In the genomic region with DNA sequence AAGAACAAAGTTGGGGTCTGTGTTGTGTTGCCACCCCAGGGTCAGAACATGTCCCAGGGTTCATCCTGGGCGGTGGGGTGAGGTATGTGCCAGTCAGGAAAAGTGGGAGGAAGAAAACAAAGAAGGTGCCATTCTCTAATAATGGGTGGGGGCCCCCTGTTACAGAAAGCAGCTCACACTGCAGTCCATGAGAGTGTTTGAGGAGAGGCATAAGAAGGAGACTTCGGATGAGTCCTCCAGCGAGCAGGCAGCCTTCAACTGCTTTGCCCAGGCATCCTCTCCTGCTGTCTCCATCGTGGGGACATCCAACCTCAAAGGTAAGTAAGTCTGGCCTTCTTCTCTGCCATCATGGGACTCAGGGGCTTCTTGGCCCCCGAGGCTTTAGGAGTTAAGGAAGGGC, we compare ENCODE assay signal across 19 mouse cellular contexts. TPM values are rescaled to one million over a fixed set of nuclear protein-coding genes. Genes with fewer than 3 reads are reported as not detected.
DNase-seq lines count a peak whose midpoint lies in the region; ATAC-seq and TF ChIP-seq lines count a peak whose summit lies in the region.
"Had no signal": no experiment of that assay in that cellular context is flagged by ENCODE, and none has a peak within 500 bp of the region (broad histone marks: within the 10 kb centered on the region; RNA-seq: fewer than 3 reads in every experiment).

No protein-coding gene starts in this region.

- no peak overlapping the region for H3K27ac ChIP-seq in heart, embryonic 12.5 days (ENCODE audit: poor library complexity, severe bottlenecking)
- H3K27ac ChIP-seq in heart, adult 2 months: no peak overlapping the region
- H3K27ac ChIP-seq in lung, postnatal 0 days (ENCODE audit: low read length): no peak overlapping the region
- H3K27ac ChIP-seq in embryonic fibroblast, embryonic 13.5 days (ENCODE audit: insufficient read depth, low read length): peak overlapping the region; percentile 53
- no peak overlapping the region for H3K27ac ChIP-seq in stomach, embryonic 16.5 days (ENCODE audit: low read length)
- H3K27ac ChIP-seq in midbrain, embryonic 15.5 days: no peak overlapping the region
- H3K27ac ChIP-seq: hindbrain, embryonic 13.5 days; midbrain, embryonic 12.5 days; stomach, embryonic 15.5 days had no signal

- TF ChIP-seq POLR2A in heart, adult 2 months (IDR thresholded peaks at IDR 0.05; ENCODE audit: insufficient read depth, low read depth, low read length): no peak
- no peak for TF ChIP-seq POLR2A in embryonic fibroblast, embryonic 13.5 days (IDR thresholded peaks at IDR 0.05; ENCODE audit: low read depth, low read length)

- H3K4me1 ChIP-seq in heart, embryonic 12.5 days (replicated peaks): peaks cover 22% of the 10 kb centered on the region; the same call in 1 of the 2 replicates
- H3K4me1 ChIP-seq in heart, adult 2 months (ENCODE audit: control insufficient read depth, insufficient read depth, low read length): no peaks in the 10 kb centered on the region; the same call in none of the 2 replicates
- H3K4me1 ChIP-seq in lung, postnatal 0 days (ENCODE audit: insufficient read depth, low read depth, low read length): no peaks in the 10 kb centered on the region
- no peaks in the 10 kb centered on the region; the same call in none of the 2 replicates for H3K4me1 ChIP-seq in embryonic fibroblast, embryonic 13.5 days (ENCODE audit: control insufficient read depth, insufficient read depth, low read length)
- H3K4me1 ChIP-seq in stomach, embryonic 16.5 days (ENCODE audit: control insufficient read depth, insufficient read depth, low read length): no peaks in the 10 kb centered on the region
- 0 out of 2 replicates have a peak, but pooled peaks cover 4% of the 10 kb centered on the region for H3K4me1 ChIP-seq in midbrain, embryonic 15.5 days
- H3K4me1 ChIP-seq: midbrain, embryonic 12.5 days had no signal

- no peak for ATAC-seq in heart, embryonic 12.5 days (ENCODE audit: insufficient number of reproducible peaks, low FRiP score)
- ATAC-seq in lung, postnatal 0 days: no peak
- ATAC-seq in stomach, embryonic 16.5 days (ENCODE audit: insufficient read depth, low FRiP score): no peak
- no peak for ATAC-seq in midbrain, embryonic 15.5 days (replicated peaks)
- ATAC-seq: forebrain, embryonic 16.5 days had no signal

- no peak for TF ChIP-seq EP300 in heart, adult 2 months (IDR thresholded peaks at IDR 0.05; ENCODE audit: insufficient read depth, low read depth, low read length)
- no peak for TF ChIP-seq EP300 in lung, postnatal 0 days (IDR thresholded peaks at IDR 0.05)

- H3K9ac ChIP-seq in heart, embryonic 12.5 days: no peak overlapping the region
- H3K9ac ChIP-seq in heart, adult 2 months (ENCODE audit: low read depth, low read length): no peak overlapping the region
- H3K9ac ChIP-seq in lung, postnatal 0 days (replicated peaks; ENCODE audit: low read depth): 0 out of 2 replicates have a peak overlapping the region, but pooled peaks have one; percentile 6
- H3K9ac ChIP-seq in stomach, embryonic 16.5 days (ENCODE audit: low read length): no peak overlapping the region
- no peak overlapping the region for H3K9ac ChIP-seq in midbrain, embryonic 15.5 days
- H3K9ac ChIP-seq: hindbrain, embryonic 13.5 days; midbrain, embryonic 12.5 days; stomach, embryonic 15.5 days had no signal

- H3K4me2 ChIP-seq in heart, embryonic 12.5 days: 0 out of 2 replicates have a peak overlapping the region, but pooled peaks have one; percentile 4
- H3K4me2 ChIP-seq in lung, postnatal 0 days (replicated peaks; ENCODE audit: low read depth, low read length): peak overlapping the region; percentile 63
- 0 out of 2 replicates have a peak overlapping the region, but pooled peaks have one; percentile 1 for H3K4me2 ChIP-seq in stomach, embryonic 16.5 days (ENCODE audit: low read depth, low read length)
- no peak overlapping the region for H3K4me2 ChIP-seq in midbrain, embryonic 15.5 days
- H3K4me2 ChIP-seq: hindbrain, embryonic 13.5 days; midbrain, embryonic 12.5 days; stomach, embryonic 15.5 days had no signal

- H3K27me3 ChIP-seq in heart, embryonic 12.5 days (replicated peaks): peaks cover 86% of the 10 kb centered on the region
- peaks cover 1% of the 10 kb centered on the region; the same call in 1 of the 2 replicates for H3K27me3 ChIP-seq in heart, adult 2 months (ENCODE audit: control insufficient read depth, insufficient read depth, low read length)
- H3K27me3 ChIP-seq in lung, postnatal 0 days (replicated peaks; ENCODE audit: insufficient read depth, low read length): peaks cover 8% of the 10 kb centered on the region
- H3K27me3 ChIP-seq in stomach, embryonic 16.5 days (ENCODE audit: control insufficient read depth, insufficient read depth, low read length): peaks cover 89% of the 10 kb centered on the region
- peaks cover 95% of the 10 kb centered on the region for H3K27me3 ChIP-seq in midbrain, embryonic 15.5 days (replicated peaks)

- DNase-seq in heart, adult 2 months: no peak
- no peak for DNase-seq in lung, postnatal 0 days (ENCODE audit: low spot score)
- no peak for DNase-seq in lung, postnatal 14 days
- DNase-seq: B cell, adult 2 months; cerebellum, adult 11 months; cerebellum, postnatal 36 days; gastrocnemius, postnatal 14 days; kidney, adult 9 months; left cerebral cortex, postnatal 4 days; thymus, postnatal 36 days had no signal

- no peaks in the 10 kb centered on the region for H3K79me2 ChIP-seq in heart, adult 2 months (replicated peaks; ENCODE audit: control insufficient read depth, insufficient read depth, low read length)

- H3K36me3 ChIP-seq in heart, embryonic 12.5 days: peaks cover 9% of the 10 kb centered on the region; the same call in 1 of the 2 replicates
- H3K36me3 ChIP-seq in heart, adult 2 months (ENCODE audit: control insufficient read depth, insufficient read depth, low read length): peaks cover 24% of the 10 kb centered on the region
- peaks cover 22% of the 10 kb centered on the region; the same call in 1 of the 2 replicates for H3K36me3 ChIP-seq in lung, postnatal 0 days (ENCODE audit: insufficient read depth, low read length)
- no peaks in the 10 kb centered on the region for H3K36me3 ChIP-seq in stomach, embryonic 16.5 days (ENCODE audit: control insufficient read depth, insufficient read depth, low read length)
- no peaks in the 10 kb centered on the region for H3K36me3 ChIP-seq in midbrain, embryonic 15.5 days (replicated peaks)
- H3K36me3 ChIP-seq: G1E; hindbrain, embryonic 13.5 days; midbrain, embryonic 12.5 days; stomach, embryonic 15.5 days had no signal

- TF ChIP-seq CTCF in heart, adult 2 months (IDR thresholded peaks at IDR 0.05): no peak
- TF ChIP-seq CTCF in lung, postnatal 0 days (IDR thresholded peaks at IDR 0.05): no peak
- no peak for TF ChIP-seq CTCF in embryonic fibroblast, embryonic 13.5 days (IDR thresholded peaks at IDR 0.05; ENCODE audit: borderline replicate concordance, insufficient read depth, low read length)

- WGBS in heart, embryonic 12.5 days: 57% methylated on average over 5 of the region's 5 CpGs
- WGBS in heart, adult 2 months: 76% methylated on average over 5 of the region's 5 CpGs
- WGBS in lung, postnatal 0 days: 48% methylated on average over 5 of the region's 5 CpGs
- 60% methylated on average over 5 of the region's 5 CpGs for WGBS in stomach, embryonic 16.5 days
- 11% methylated on average over 5 of the region's 5 CpGs for WGBS in midbrain, embryonic 15.5 days

- H3K4me3 ChIP-seq in heart, embryonic 12.5 days: no peak overlapping the region
- no peak overlapping the region for H3K4me3 ChIP-seq in heart, adult 2 months
- peak overlapping the region; percentile 15; the same call in 1 of the 2 replicates for H3K4me3 ChIP-seq in lung, postnatal 0 days (ENCODE audit: low read depth, low read length)
- H3K4me3 ChIP-seq in embryonic fibroblast, embryonic 13.5 days (ENCODE audit: insufficient read depth, low read length): no peak overlapping the region
- H3K4me3 ChIP-seq in stomach, embryonic 16.5 days (replicated peaks; ENCODE audit: low read length): no peak overlapping the region
- H3K4me3 ChIP-seq in midbrain, embryonic 15.5 days: no peak overlapping the region
- H3K4me3 ChIP-seq: hindbrain, embryonic 13.5 days; midbrain, embryonic 12.5 days; stomach, embryonic 15.5 days had no signal

- no peaks in the 10 kb centered on the region for H3K9me3 ChIP-seq in heart, embryonic 12.5 days (replicated peaks)
- no peaks in the 10 kb centered on the region for H3K9me3 ChIP-seq in lung, postnatal 0 days (ENCODE audit: low read length)
- no peaks in the 10 kb centered on the region for H3K9me3 ChIP-seq in stomach, embryonic 16.5 days (replicated peaks; ENCODE audit: control insufficient read depth, low read length)
- no peaks in the 10 kb centered on the region for H3K9me3 ChIP-seq in midbrain, embryonic 15.5 days
- H3K9me3 ChIP-seq: hindbrain, embryonic 13.5 days; midbrain, embryonic 12.5 days; stomach, embryonic 15.5 days had no signal

- intact Hi-C loops in heart, adult 2 months (cut with DNase I): no loop called here

RNA-seq across cellular contexts. Expression of a gene that starts 8.0 kb away (rescaled TPM):
- polyA plus RNA-seq in heart, embryonic 12.5 days (2016; fragmentation: Nextera tagmentation; extraction: Ambion mirVana): 18.8 and 21.0 TPM in 2 replicates
- 10 to 100 TPM; 10.2 to 10.4 TPM for total RNA-seq in heart, adult 2 months (2021)
- 4.4 and 4.9 TPM in 2 replicates for polyA plus RNA-seq in heart, adult 2 months (2012; rRNA removed)
- polyA plus RNA-seq in lung, postnatal 0 days (2015; fragmentation: Nextera tagmentation; extraction: Ambion mirVana): 44.7 and 54.8 TPM in 2 replicates
- polyA plus RNA-seq in embryonic fibroblast, embryonic 13.5 days (2011; ENCODE audit: insufficient read length, low read depth, missing spikeins): 16.8 and 20.9 TPM in 2 replicates
- polyA plus RNA-seq in stomach, embryonic 16.5 days (2015; fragmentation: Nextera tagmentation; extraction: Ambion mirVana): 15.8 and 16.5 TPM in 2 replicates
- 2.9 and 4.7 TPM in 2 replicates for polyA plus RNA-seq in midbrain, embryonic 15.5 days (2015; fragmentation: Nextera tagmentation; extraction: Ambion mirVana)
- polyA plus RNA-seq: G1E had no signal
